Mouse (Mus musculus): ENCODE results near the gene Bud23.

Gene Bud23

GRCm38 (mm10) chr5:135023344-135024173, 41.2 kb downstream of the Bud23 start, which contains the start of gene Stx1a:
Gene Stx1a, plus strand, starts transcription at chr5:135023482.
- peak; percentile 88 to 91 for DNase-seq (ENCODE audit: low spot score in 2 of 2)

GRCm38 (mm10) chr5:135021814-135022213, 42.9 kb downstream of the Bud23 start:
- no peak for DNase-seq (ENCODE audit: low spot score in 2 of 2)

GRCm38 (mm10) chr5:135016224-135016759, 48.5 kb downstream of the Bud23 start:
- no peak for DNase-seq (ENCODE audit: low spot score in 2 of 2)

- peak; percentile 92 to 93 for DNase-seq (ENCODE audit: low spot score in 2 of 2)
Observed at GRCm38 (mm10) chr5:135015497-135015896, 49.3 kb downstream of the Bud23 start.

GRCm38 (mm10) chr5:135012671-135013441, 51.9 kb downstream of the Bud23 start:
- peak; percentile 74 to 81 for DNase-seq (ENCODE audit: low spot score in 2 of 2)

- no peak for DNase-seq (ENCODE audit: low spot score in 2 of 2)
Observed at GRCm38 (mm10) chr5:135011809-135012613, 52.7 kb downstream of the Bud23 start.

- no peak for DNase-seq (ENCODE audit: low spot score in 2 of 2)
Observed at GRCm38 (mm10) chr5:135010841-135011743, 53.7 kb downstream of the Bud23 start.

GRCm38 (mm10) chr5:135010320-135010709, 54.4 kb downstream of the Bud23 start:
- no peak for DNase-seq (ENCODE audit: low spot score in 2 of 2)

- peak; percentile 91 to 92 for DNase-seq (ENCODE audit: low spot score in 2 of 2)
Observed at GRCm38 (mm10) chr5:135009590-135010319, 55.0 kb downstream of the Bud23 start.

GRCm38 (mm10) chr5:135008671-135009589, 55.8 kb downstream of the Bud23 start, which contains the start of gene Abhd11:
Gene Abhd11, plus strand, starts transcription at chr5:135009152.
- DNase-seq (ENCODE audit: low spot score in 2 of 2): peak; percentile 92 to 99

GRCm38 (mm10) chr5:135007802-135008571, 56.8 kb downstream of the Bud23 start:
- DNase-seq (ENCODE audit: low spot score in 2 of 2): no peak
